Mouse (Mus musculus) heart, adult 8-10 months (tissue): Measurements from ENCODE around the gene Theg. TPM values are rescaled to one million over a fixed set of nuclear protein-coding genes. Genes with fewer than 3 reads are reported as not detected.

Experiments used
- DNase-seq: peaks from one replicate; pipeline ENCODE4 v3.0.0; 2022; ENCODE audit warnings: low spot score
- total RNA-seq, 4 experiments: library from RNA; stranded (reverse); gene quantifications; 2 replicates each; pipeline ENCODE4 v1.2.4; 2022

Theg gene
- total RNA-seq = not detected

GRCm38 (mm10) chr10:79587061-79587751, at the start of gene Theg:
Gene Theg, minus strand, starts transcription at chr10:79587331.
- no peak for DNase-seq

DNA sequence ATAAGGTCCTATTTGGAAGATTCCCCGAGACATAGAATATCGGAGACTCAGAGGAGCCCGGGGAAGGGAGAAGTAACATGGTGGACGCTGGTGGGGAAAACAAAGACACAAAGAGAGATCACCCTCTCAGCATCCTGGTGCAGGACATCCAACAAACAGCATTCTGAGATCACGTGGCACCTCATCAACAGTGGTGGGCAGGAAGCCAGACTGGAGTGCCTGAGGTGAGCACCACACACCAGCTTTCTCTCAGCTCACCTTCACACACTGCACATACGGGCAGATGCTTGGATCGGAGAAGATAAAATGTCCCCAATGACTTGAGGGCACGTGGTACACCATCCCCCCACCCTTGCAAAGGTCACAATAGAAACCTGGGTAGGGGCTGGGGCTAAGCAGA, 49.2 kb upstream of the Theg start:
- DNase-seq = no peak

DNA sequence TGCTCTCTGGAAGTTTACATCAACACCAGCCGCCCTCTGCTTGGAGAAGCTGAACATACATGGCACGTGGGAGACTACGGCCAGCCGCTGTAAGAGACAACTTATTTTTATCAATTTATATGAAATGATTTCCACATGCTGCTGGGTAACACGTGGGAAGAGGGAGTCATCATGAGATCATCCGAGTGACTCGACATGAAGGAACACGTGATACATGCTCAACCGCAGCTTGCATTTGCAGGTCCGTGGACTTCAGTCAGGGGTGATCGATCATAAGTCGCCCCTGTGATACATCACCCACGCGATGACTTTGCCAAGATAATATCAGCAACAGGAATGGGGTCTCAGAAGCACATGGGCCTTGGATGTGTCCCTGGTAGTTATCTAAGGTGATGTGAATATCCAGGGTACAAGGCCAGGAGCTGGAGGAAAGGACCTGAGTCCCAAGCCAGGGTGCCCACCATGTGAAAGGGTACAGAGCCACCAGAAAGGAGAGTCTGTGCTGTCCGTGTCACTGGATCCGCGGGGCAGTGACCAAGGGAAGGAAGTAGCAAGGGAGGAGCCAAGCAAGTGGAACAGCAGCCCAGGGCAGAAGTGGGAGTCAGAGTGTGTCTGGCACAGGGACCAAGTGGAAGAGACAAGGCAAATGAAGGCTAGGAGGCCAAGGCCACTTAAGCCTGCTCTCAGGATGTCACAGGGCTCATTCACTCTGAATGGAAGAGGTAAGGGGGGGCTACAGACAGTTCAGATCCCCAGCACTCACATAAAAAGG, 46.1 kb upstream of the Theg start:
- no peak for DNase-seq

- DNase-seq = no peak
These were observed 44.3 kb upstream of the Theg start for GRCm38 (mm10) chr10:79631432-79631831.

GRCm38 (mm10) chr10:79628377-79628776, 41.2 kb upstream of the Theg start:
- DNase-seq = no peak

DNA sequence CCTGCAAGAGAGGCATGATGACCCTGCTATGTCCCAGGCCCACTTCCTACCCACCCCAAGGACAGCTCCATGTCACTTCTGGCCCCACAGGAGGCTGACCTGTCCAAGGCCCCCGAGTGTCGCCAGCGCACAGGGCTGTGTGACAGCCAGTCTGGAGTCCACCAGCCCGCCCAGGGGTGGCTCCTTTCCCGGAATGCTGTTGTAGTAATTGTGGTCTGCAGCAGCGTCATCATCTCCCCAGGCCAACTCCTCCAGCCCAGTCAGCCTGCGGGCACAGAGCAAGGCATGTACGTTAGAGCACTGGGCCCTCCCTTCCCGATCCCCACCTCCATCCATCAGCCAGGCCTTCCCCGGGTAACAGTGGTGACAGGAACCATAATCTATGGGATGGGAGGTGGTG, 39.0 kb upstream of the Theg start:
- DNase-seq = no peak

GRCm38 (mm10) chr10:79625398-79625797, 38.3 kb upstream of the Theg start:
- DNase-seq = no peak

DNA sequence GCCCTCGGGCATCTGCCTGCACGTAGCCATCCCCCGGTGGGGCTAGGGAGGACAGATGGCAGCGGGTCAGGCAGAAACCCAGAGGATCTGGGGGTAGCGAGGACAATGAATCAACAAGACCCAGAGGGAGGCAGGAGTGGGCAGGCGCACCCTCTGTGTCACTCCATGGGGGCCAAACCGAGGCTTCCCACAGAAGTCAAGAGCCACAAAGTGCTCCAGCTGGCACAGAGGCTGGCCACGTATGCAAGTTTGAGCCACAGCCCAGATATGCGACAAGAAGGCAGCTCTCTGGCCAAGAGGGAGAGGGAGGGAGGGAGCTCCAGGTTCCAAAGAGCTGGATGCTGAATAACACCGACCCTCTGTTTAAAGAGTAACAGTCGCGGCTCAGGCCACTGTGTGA, 36.8 kb upstream of the Theg start:
- DNase-seq = peak; percentile 43

DNA sequence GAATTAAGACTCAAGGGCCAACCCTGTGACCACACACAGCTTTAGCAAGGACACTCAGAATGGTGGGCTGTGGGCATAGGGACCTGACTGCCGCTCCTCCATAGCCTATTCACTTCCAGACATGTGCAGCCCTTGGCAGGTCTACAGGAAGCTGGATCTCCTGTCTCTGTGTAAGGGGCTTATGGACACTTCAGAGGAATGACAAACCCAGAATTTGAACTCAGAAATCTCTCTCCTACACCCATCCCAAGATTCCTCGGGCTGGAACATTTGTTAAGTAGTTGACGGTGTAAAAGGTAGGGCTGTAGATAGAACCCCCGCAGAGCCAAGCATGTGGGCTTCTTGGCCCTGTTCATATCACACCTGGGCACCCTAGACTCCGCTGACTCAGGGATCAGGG, 29.2 kb upstream of the Theg start:
- no peak for DNase-seq

- DNase-seq = no peak
These were observed 28.7 kb upstream of the Theg start for GRCm38 (mm10) chr10:79615860-79616259.

DNA sequence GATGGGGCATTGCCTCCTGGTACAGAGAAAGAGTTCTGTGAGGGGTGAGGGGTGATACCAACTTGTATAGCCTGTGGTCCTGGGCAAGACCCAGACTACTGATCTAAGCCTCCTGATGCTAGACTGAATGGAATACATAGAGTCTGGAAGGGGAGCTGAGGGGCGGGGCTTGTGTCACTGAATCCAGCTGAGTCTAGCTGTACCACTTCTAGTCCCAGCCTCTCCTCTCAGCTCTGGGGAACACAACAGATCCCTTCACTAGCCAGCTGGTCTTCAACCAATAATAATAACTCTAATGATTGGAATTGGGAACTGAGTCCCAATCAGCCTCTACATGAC, 27.1 kb upstream of the Theg start:
- no peak for DNase-seq

GRCm38 (mm10) chr10:79613578-79614304, 26.6 kb upstream of the Theg start, which contains the start of gene C2cd4c:
Gene C2cd4c, minus strand, starts transcription at chr10:79614025.
- DNase-seq = no peak

DNA sequence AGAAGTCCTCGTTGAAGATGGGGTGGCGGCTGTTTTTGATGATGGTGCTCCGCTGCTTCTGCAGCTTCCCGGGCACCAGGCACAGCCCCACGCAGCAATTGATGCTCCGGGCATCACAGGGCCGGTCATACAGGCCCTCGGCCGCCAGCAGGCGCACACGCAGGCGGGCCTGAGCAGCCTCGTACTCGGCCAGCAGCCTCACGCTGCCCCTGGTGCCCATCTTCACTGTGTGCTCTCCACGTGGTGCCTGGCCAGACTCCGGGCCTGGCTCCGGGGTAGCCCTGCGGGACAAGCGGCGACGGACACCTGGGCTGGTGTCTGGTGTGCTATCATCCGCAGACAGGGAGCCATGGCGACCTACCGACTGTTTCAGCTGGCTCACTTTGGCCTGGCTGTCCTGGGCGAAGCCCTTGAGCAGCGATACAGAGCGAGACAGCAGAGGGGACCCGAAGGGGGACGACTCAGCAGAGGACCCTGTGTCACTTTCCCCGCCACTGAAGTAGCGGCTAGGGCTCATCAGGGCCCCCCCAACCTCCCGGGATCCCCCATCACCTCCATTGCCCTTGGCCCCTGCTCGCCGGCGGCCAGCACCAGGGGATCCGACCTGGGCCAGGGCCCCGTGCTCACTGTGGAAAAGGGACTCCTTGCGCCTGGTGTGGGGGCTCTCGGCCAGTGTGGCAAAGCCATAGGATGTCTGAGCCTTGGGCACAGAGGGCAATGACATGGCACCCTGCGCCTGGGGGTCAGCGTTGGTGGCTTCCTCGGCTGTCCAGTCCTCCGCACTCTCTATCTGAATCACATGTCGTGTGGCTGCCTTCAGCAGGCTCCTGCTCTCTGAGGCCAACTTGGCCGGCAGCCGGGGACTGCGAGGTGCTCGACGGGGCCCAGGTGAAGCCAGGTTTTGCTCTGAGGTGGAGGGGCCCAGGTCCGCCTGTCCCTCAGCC, 25.3 kb upstream of the Theg start:
- DNase-seq = no peak

GRCm38 (mm10) chr10:79611296-79611695, 24.2 kb upstream of the Theg start:
- DNase-seq = no peak

- DNase-seq = no peak
These were observed 22.1 kb upstream of the Theg start for GRCm38 (mm10) chr10:79609276-79609675.

- DNase-seq = no peak
These were observed 20.8 kb upstream of the Theg start for GRCm38 (mm10) chr10:79607892-79608291.

GRCm38 (mm10) chr10:79606537-79606936, 19.4 kb upstream of the Theg start:
- no peak for DNase-seq

- no peak for DNase-seq
These were observed 10.8 kb upstream of the Theg start for GRCm38 (mm10) chr10:79597936-79598230.

GRCm38 (mm10) chr10:79597051-79597935, 10.2 kb upstream of the Theg start:
- no peak for DNase-seq

GRCm38 (mm10) chr10:79595590-79595929, 8.4 kb upstream of the Theg start:
- DNase-seq = no peak
